Mouse (Mus musculus): Measurements from ENCODE around the gene Dlg4.

Dlg4 gene

GRCm38 (mm10) chr11:70016669-70017068 lies at the start of gene Dlg4:
Gene Dlg4 (plus strand): TSS chr11:70016942.
- no peak for DNase-seq (ENCODE audit: low spot score)

- DNase-seq (ENCODE audit: low spot score): no peak
These were observed 47.9 kb upstream of the Dlg4 start for GRCm38 (mm10) chr11:69968793-69969192.

GRCm38 (mm10) chr11:69970222-69970621 lies 46.5 kb upstream of the Dlg4 start:
- DNase-seq (ENCODE audit: low spot score): no peak

- no peak for DNase-seq (ENCODE audit: low spot score)
These were observed 46.0 kb upstream of the Dlg4 start for GRCm38 (mm10) chr11:69970775-69971174.

GRCm38 (mm10) chr11:69974907-69975306 lies 41.8 kb upstream of the Dlg4 start:
- no peak for DNase-seq (ENCODE audit: low spot score)

GRCm38 (mm10) chr11:69976271-69976670 lies 40.5 kb upstream of the Dlg4 start:
- DNase-seq (ENCODE audit: low spot score): no peak

GRCm38 (mm10) chr11:69979827-69980195 lies 36.9 kb upstream of the Dlg4 start:
- DNase-seq (ENCODE audit: low spot score): no peak

- DNase-seq (ENCODE audit: low spot score): peak; percentile 99
These were observed 36.3 kb upstream of the Dlg4 start for GRCm38 (mm10) chr11:69980196-69981140.

- no peak for DNase-seq (ENCODE audit: low spot score)
These were observed 35.5 kb upstream of the Dlg4 start, which contains the start of gene Ctdnep1 for GRCm38 (mm10) chr11:69981141-69981762. Gene Ctdnep1 (plus strand): TSS chr11:69981156.

GRCm38 (mm10) chr11:69982225-69982624 lies 34.5 kb upstream of the Dlg4 start, which contains the start of gene Elp5:
Gene Elp5 (minus strand): TSS chr11:69982517.
- no peak for DNase-seq (ENCODE audit: low spot score)

GRCm38 (mm10) chr11:69982877-69983276 lies 33.9 kb upstream of the Dlg4 start:
- peak; percentile 49 for DNase-seq (ENCODE audit: low spot score)

GRCm38 (mm10) chr11:69983377-69983776 lies 33.4 kb upstream of the Dlg4 start:
- no peak for DNase-seq (ENCODE audit: low spot score)

GRCm38 (mm10) chr11:69984431-69984830 lies 32.3 kb upstream of the Dlg4 start:
- DNase-seq (ENCODE audit: low spot score): no peak

- DNase-seq (ENCODE audit: low spot score): no peak
These were observed 26.8 kb upstream of the Dlg4 start for GRCm38 (mm10) chr11:69989949-69990348.

GRCm38 (mm10) chr11:69990850-69991691 lies 25.7 kb upstream of the Dlg4 start, which contains the start of gene Gabarap:
Gene Gabarap (plus strand): TSS chr11:69991143.
- DNase-seq (ENCODE audit: low spot score): peak; percentile 98

GRCm38 (mm10) chr11:69991711-69992110 lies 25.0 kb upstream of the Dlg4 start:
- no peak for DNase-seq (ENCODE audit: low spot score)

GRCm38 (mm10) chr11:69992396-69992795 lies 24.3 kb upstream of the Dlg4 start:
- no peak for DNase-seq (ENCODE audit: low spot score)

GRCm38 (mm10) chr11:69992932-69993331 lies 23.8 kb upstream of the Dlg4 start:
- DNase-seq (ENCODE audit: low spot score): no peak

- no peak for DNase-seq (ENCODE audit: low spot score)
These were observed 22.2 kb upstream of the Dlg4 start for GRCm38 (mm10) chr11:69994401-69995090.

- DNase-seq (ENCODE audit: low spot score): peak; percentile 99
These were observed 21.3 kb upstream of the Dlg4 start, which contains the start of gene Phf23 for GRCm38 (mm10) chr11:69995391-69995960. Gene Phf23 (plus strand): TSS chr11:69995777.

Measured in adipocyte (in vitro differentiated cells).